Mouse (Mus musculus) embryonic facial prominence, embryonic 12.5 days (tissue): ENCODE measurements around the gene Sox30. TPM values are rescaled to one million over a fixed set of nuclear protein-coding genes. Genes with fewer than 3 reads are reported as not detected.
"Not testable (repeated sequence)": the region's sequence is repeated elsewhere in the genome, so short reads cannot be mapped to it uniquely, and the experiment has no call there.

Experiments used
- ATAC-seq: fragments of 200-750 bp; cut with Nextera tagmentation; 2 replicates; pipeline ENCODE4 v1.8.0; 2017; ENCODE audit not compliant: insufficient number of reproducible peaks, insufficient read depth, low FRiP score, low TSS enrichment
- H3K27ac ChIP-seq: fragments of 300-500 bp; sonication (generic); 2 replicates; pipeline ENCODE4 v1.5.1; 2016; ENCODE audit warnings: mild to moderate bottlenecking
- H3K27me3 ChIP-seq: fragments of 300-500 bp; sonication (generic); 2 replicates; pipeline ENCODE4 v1.6.1; 2016; ENCODE audit warnings: mild to moderate bottlenecking, moderate library complexity
- H3K36me3 ChIP-seq: fragments of 300-500 bp; sonication (generic); 2 replicates; pipeline ENCODE4 v1.6.1; 2016; ENCODE audit warnings: mild to moderate bottlenecking
- H3K4me1 ChIP-seq: fragments of 300-500 bp; sonication (generic); 2 replicates; pipeline ENCODE4 v1.6.1; 2016
- H3K4me2 ChIP-seq: fragments of 300-500 bp; sonication (generic); replicated peaks from 2 replicates; pipeline ENCODE4 v1.6.1; 2016; ENCODE audit warnings: mild to moderate bottlenecking, moderate library complexity
- H3K4me3 ChIP-seq: fragments of 300-500 bp; sonication (generic); 2 replicates; pipeline ENCODE4 v1.5.1; 2016; ENCODE audit warnings: mild to moderate bottlenecking
- H3K9ac ChIP-seq: fragments of 300-500 bp; sonication (generic); 2 replicates; pipeline ENCODE4 v1.6.1; 2016; ENCODE audit warnings: mild to moderate bottlenecking, moderate library complexity
- H3K9me3 ChIP-seq: fragments of 300-500 bp; sonication (generic); 2 replicates; pipeline ENCODE4 v1.6.1; 2016; ENCODE audit warnings: mild to moderate bottlenecking, moderate library complexity
- WGBS: fragments of 180-500 bp; shearing (Covaris S2); methylation state at CpG from one replicate; pipeline ENCODE4 v1.1.7; 2016; 5-methylcytosine and 5-hydroxymethylcytosine counted together
- polyA plus RNA-seq: library from polyadenylated mRNA; unstranded; fragments of >200 nt; fragmentation: Nextera tagmentation; extraction: Ambion mirVana; gene quantifications from 2 replicates; pipeline ENCODE4 v1.2.1, GENCODE M21; 2016

The Sox30 gene
- polyA plus RNA-seq, 1 experiment from 2014 or later = 0.33 TPM

DNA sequence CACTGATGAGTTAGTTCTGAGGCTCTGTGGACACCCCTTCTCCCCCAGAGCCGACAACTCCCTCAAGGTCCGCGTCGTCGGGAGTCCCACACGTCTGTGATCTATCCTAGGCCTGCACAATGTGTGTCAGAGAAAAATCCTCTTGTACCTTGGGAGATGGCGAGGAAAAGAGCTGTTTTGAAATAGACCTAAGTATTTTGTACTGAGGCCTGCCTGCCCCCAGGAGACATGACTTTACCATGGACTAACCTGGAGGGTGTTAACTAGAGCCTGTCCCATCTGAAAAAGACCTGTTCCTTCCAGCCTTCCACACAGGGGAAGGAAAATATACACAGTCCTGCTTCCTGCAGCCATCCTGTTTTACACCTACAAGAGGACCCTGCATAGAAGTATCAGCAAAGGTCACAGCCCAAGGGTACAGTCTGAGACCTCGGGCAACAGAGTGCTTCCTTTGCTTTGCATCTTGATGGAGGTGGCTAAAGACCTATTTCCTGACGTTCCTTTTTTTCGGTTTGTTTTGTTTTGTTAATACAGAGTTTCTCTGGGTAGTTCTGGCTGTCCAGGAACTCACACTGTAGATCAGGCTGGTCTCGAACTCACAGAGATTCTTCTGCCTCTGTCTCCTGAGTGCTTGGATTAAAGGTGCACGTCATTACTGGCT lies 61.6 kb downstream of the Sox30 start:
- Histone ChIP-seq H3K9me3 (no peaks in the 10 kb centered on the region), H3K27me3 (no peaks in the 10 kb centered on the region), H3K4me2 (no peak overlapping the region), H3K9ac (no peak overlapping the region), H3K36me3 (no peaks in the 10 kb centered on the region), H3K27ac (no peak overlapping the region), H3K4me3 (no peak overlapping the region), H3K4me1 (peaks cover 11% of the 10 kb centered on the region; the same call in 1 of the 2 replicates)
- no peak for ATAC-seq
- 67% methylated on average over 12 of the region's 12 CpGs for WGBS

DNA sequence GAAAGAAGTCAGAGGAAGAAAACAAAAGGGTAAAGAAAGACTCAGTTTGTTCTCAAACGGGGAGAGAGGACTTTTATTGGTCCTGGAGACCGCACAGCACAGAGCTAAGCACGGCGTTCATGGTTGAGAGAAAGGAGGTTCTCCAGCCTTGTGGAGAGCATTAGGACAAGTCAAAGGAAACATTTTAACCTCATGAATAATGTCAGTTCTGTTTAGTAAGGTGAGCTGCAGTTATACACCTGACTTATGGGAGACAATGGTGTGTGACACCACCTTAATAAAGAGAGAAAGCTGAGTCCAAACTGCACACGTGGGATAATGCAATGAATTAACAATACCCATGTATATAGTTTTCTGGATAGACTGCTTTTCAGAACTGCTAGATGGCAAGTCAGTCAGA lies 64.7 kb downstream of the Sox30 start:
- no peaks in the 10 kb centered on the region for H3K27me3 ChIP-seq
- H3K9me3 ChIP-seq = no peaks in the 10 kb centered on the region
- H3K4me1 ChIP-seq = 0 out of 2 replicates have a peak, but pooled peaks cover under 1% of the 10 kb centered on the region
- H3K27ac ChIP-seq = no peak overlapping the region
- no peak overlapping the region for H3K9ac ChIP-seq
- H3K4me3 ChIP-seq = no peak overlapping the region
- WGBS = 90% methylated on average over 5 of the region's 5 CpGs
- no peak overlapping the region for H3K4me2 ChIP-seq
- H3K36me3 ChIP-seq = no peaks in the 10 kb centered on the region
- ATAC-seq = no peak

DNA sequence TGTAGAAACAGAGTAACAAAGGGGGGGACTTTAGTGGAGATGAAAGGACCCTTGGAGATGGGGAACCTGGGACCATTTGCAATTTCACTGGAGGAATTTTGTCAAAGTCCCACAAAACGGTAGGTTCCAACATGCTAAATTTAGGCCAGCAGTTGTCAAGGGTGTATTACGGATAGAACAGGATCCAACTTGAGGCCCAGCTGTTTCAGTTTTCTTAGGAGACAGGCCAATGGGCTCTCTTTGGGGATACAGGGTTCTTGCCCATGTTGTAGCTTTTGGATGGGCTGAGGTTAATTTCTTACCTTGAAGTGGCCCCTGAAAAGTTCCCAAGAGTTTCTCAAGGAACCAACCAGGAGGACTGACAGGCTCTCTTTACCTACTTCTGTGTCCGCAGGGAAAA lies 67.2 kb downstream of the Sox30 start:
- H3K4me2 ChIP-seq = no peak overlapping the region
- H3K9me3 ChIP-seq = no peaks in the 10 kb centered on the region
- no peaks in the 10 kb centered on the region for H3K4me1 ChIP-seq
- 88% methylated on average over 3 of the region's 3 CpGs for WGBS
- H3K27ac ChIP-seq = no peak overlapping the region
- no peaks in the 10 kb centered on the region for H3K27me3 ChIP-seq
- no peak for ATAC-seq
- no peaks in the 10 kb centered on the region for H3K36me3 ChIP-seq
- H3K9ac ChIP-seq = no peak overlapping the region
- no peak overlapping the region for H3K4me3 ChIP-seq

DNA sequence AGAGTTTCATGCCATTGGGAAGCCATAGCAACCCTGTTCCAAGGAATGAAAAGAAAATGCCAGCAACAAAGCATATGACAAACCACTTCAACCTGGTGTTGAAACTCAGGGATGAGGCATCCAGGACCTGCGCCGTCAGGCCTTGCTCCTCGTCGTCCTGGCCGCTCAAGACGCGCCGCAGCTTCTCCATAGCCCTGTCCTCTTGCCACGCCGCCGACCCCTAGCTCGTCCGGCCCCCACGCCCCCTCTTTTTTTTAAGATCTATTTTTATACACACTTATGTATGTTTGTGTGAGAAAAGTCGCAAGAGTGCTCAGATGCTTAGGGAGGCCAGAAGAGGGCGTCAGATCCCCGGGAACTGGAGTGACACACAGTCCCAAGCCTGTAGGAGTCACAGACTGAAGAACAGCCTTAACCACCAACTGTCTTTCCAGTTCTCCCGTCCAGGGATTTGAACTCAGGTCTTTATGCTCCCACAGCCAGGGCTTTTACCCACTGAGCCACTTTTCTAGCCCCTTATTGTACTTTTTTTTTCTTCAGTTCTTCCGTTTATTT lies 72.1 kb downstream of the Sox30 start, which contains the start of gene Gm12166:
Gene Gm12166 (minus strand): TSS at position 217 of the 555 bp plus-strand sequence.
- 41% methylated on average over 19 of the region's 19 CpGs for WGBS
- not testable (repeated sequence) for ATAC-seq, H3K4me1 ChIP-seq, H3K9me3 ChIP-seq, H3K4me2 ChIP-seq, H3K27ac ChIP-seq, H3K9ac ChIP-seq, H3K4me3 ChIP-seq, H3K27me3 ChIP-seq, H3K36me3 ChIP-seq

DNA sequence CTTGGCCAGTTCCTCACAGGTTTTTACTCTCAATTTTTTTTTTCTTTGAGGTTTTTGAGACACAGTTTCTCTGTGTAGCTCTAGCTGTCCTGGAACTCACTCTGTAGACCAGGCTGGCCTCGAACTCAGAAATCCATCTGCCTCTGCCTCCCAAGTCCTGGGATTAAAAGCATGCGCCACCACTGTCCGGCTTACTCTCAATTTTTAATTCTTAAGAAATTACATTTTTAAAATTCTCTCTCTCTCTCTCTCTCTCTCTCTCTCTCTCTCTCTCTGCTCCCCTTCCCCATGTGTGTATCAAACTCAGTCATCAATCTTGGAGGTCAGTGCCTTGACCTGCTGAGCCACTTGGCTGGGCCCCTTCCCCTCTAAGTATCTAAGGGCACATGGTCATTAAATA lies 73.3 kb downstream of the Sox30 start:
- not testable (repeated sequence) for H3K4me3 ChIP-seq, H3K27ac ChIP-seq, H3K4me1 ChIP-seq, H3K4me2 ChIP-seq, ATAC-seq, H3K27me3 ChIP-seq, H3K36me3 ChIP-seq, H3K9ac ChIP-seq, H3K9me3 ChIP-seq
- WGBS = 90% methylated on average over 3 of the region's 3 CpGs

DNA sequence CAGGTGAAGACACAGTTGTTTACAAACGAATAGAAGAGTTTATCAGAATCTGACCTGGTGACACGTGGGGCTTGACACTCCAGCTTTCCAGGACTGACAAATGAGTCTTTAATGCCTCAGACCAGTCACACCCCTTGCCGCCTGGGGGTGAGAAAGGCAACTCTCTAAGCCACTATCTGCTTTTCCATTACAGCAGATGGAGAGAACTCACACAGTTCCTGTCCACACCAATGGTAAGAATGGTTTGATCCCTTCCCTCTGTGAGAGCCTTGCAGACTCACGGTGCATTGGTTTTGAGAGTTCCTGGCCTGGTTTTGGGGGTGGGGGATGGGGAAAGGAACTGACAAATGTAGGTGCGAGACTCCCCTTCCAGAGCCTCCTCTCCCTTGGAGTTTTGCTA lies 74.2 kb downstream of the Sox30 start:
- 46% methylated on average over 5 of the region's 5 CpGs for WGBS
- Histone ChIP-seq H3K27ac (no peak overlapping the region), H3K9ac (no peak overlapping the region), H3K9me3 (no peaks in the 10 kb centered on the region), H3K4me2 (no peak overlapping the region), H3K36me3 (no peaks in the 10 kb centered on the region), H3K27me3 (no peaks in the 10 kb centered on the region), H3K4me1 (peaks cover 8% of the 10 kb centered on the region), H3K4me3 (no peak overlapping the region)
- ATAC-seq = no peak

DNA sequence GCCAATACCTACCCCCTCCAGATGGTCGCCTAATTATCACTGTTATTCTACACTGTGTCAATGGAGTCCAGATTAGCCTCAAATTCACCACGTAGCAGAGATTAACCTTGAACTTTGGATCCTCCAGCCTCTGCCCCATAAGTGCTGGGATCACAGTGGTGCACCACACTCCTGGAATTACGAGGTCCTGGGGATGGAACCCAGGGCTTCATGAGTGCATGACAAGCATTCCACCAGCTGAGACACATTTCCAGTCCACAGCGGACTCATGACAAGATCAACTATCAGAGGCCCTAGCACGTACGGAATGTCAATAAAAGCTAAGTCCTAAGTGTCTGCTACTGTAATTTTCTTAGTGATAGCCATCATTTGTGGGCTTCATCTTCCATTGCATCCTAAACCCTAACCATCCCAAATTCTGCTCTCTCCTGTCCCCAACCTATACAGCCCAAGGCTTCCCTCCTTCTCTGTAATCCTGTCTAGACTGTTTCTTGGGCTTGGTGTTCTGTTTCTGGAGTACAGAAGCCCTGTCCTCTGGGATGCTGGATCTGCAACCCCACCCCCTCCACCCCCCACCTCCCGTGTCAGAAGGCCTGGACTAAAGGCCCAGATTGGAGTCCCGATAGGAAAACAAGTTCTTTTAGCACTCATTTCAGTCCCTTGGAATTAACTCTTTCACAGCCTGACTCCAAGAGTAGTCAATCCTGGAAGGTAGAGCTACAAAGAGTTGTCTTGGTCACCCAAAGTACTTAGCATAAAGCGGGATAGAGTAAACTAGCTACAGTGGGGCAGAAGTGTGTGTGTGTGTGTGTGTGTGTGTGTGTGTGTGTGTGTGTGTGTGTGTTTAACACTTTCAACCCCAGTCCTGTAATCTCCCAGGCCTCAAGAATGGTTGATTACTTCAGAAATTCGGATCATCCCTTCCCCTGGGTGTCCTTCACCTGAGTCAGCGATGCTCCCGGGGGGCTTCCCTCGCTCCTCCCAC lies 75.1 kb downstream of the Sox30 start:
- no peaks in the 10 kb centered on the region for H3K9me3 ChIP-seq
- WGBS = 15% methylated on average over 13 of the region's 13 CpGs
- H3K27me3 ChIP-seq = no peaks in the 10 kb centered on the region
- H3K4me3 ChIP-seq = peak overlapping the region; percentile 68
- peak overlapping the region; percentile 90 for H3K27ac ChIP-seq
- peaks cover 8% of the 10 kb centered on the region for H3K4me1 ChIP-seq
- ATAC-seq = peak; percentile 31; the same call in 1 of the 2 replicates
- H3K9ac ChIP-seq = peak overlapping the region; percentile 70
- H3K36me3 ChIP-seq = no peaks in the 10 kb centered on the region
- H3K4me2 ChIP-seq = peak overlapping the region; percentile 67

DNA sequence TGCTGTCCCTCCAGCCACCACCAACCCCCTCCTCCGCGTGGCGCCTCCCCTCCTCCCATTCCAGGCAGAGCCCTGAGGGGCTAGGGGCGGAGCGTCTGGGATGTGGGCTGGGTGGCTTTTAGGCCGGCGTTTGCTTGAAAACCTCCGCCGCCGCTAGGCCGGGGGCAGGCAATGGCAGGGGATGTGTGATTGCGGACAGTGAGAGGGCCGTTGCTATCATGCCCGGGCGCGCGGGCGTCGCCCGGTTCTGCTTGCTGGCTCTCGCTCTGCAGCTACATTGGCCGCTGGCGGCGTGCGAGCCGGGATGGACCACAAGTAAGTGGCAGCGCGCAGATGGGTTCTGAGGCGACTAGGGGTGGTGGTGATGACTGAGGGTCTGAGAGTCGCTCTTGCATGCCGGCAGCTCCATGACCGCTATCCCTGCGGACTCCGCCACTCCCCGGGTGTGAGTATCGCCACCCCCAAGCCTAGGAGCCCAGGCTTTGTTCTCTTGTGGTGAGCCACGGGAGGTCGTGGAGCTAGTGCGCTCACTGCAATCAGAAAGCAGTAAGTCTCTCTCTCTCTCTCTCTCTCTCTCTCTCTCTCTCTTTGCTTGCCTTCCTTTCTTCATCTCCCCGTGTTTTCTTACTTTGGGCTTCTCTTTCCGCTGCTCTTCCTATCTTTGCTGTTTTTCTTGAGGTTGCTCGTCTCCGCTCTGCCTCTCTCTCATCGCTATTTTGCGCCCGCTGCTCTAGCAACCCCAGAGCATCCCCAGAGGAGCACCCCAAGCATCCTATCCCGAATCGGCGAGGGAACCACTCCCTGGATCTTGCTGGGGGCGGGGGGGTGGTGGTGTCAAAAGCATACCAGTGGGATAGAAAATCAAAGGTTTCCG lies 76.0 kb downstream of the Sox30 start, which contains the start of gene Adam19:
Gene Adam19 (plus strand): TSS at position 97 of the 874 bp plus-strand sequence.
- Histone ChIP-seq H3K9ac (peak within 1 kb of the TSS; percentile 70), H3K9me3 (no peaks in the 10 kb centered on the region), H3K4me2 (peak within 1 kb of the TSS; percentile 67), H3K27me3 (no peaks in the 10 kb centered on the region), H3K4me1 (peaks cover 8% of the 10 kb centered on the region), H3K36me3 (0 out of 2 replicates have a peak, but pooled peaks cover 6% of the 10 kb centered on the region), H3K4me3 (peak within 1 kb of the TSS; percentile 68), H3K27ac (peak within 1 kb of the TSS; percentile 90)
- peak; percentile 64 for ATAC-seq
- under 1% methylated on average over 51 of the region's 51 CpGs for WGBS

DNA sequence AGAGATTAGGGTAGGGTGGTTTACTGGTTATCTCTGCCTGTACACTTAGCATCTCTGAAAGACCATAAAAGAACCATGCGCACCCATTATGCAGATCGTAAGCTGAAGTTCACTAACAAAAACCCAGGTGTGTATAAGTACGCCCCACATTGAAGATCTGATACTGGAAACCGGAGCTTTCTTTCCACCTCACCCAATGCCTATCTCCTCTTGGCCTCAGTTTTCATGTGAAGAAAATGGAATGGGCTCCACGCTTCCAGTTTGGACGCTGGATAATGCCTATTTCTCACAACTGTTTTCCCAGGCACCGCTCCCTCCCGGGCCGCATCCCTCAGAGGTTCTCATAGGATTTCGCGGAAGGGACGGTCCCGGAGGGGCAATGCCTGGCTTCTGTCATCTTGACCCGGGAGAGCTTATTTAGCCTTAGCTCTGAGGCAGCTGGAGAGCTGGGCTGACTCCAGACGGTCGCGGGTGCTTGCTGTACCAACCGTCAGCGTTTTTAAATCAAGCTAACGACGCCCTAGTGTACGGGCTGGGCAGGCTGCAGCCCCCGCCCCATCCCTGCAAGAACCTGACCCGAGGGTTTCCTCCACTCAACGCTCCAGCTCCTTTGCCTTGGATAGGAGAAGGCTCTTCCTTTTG lies 76.8 kb downstream of the Sox30 start:
- H3K27me3 ChIP-seq = no peaks in the 10 kb centered on the region
- H3K9ac ChIP-seq = peak overlapping the region; percentile 70
- no peaks in the 10 kb centered on the region for H3K9me3 ChIP-seq
- H3K4me2 ChIP-seq = peak overlapping the region; percentile 67
- no peak for ATAC-seq
- H3K27ac ChIP-seq = peak overlapping the region; percentile 90
- WGBS = 3% methylated on average over 25 of the region's 25 CpGs
- H3K4me1 ChIP-seq = peaks cover 8% of the 10 kb centered on the region
- H3K4me3 ChIP-seq = peak overlapping the region; percentile 68
- H3K36me3 ChIP-seq = 0 out of 2 replicates have a peak, but pooled peaks cover 13% of the 10 kb centered on the region

DNA sequence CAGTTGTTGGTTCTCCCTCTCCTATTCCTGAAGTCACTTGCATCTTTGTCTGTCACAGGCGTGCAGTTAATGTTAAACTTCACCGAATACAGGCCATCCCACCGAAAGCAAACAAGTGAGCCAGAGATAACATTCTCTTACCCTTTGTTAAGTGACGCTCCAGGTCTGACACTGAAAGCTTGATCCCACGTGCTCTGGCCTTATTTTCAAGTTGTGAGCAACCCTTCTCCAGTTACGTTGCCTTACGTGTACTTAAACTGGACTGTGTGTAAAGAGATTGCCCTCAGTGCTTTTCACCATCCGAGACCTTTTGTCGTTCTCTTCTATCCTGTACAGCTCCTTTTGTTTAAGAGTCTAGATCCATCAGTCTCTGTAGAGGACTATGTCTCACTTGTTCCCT lies 77.9 kb downstream of the Sox30 start:
- H3K9ac ChIP-seq = no peak overlapping the region
- H3K4me1 ChIP-seq = peaks cover 8% of the 10 kb centered on the region
- ATAC-seq = no peak
- 0 out of 2 replicates have a peak, but pooled peaks cover 18% of the 10 kb centered on the region for H3K36me3 ChIP-seq
- H3K9me3 ChIP-seq = no peaks in the 10 kb centered on the region
- H3K4me3 ChIP-seq = peak overlapping the region; percentile 68
- 48% methylated on average over 9 of the region's 9 CpGs for WGBS
- H3K27me3 ChIP-seq = no peaks in the 10 kb centered on the region
- H3K4me2 ChIP-seq = peak overlapping the region; percentile 67
- H3K27ac ChIP-seq = no peak overlapping the region
